Mouse (Mus musculus) midbrain, embryonic 10.5 days (tissue): ENCODE results near the gene Wipf1. TPM values are rescaled to one million over a fixed set of nuclear protein-coding genes. Genes with fewer than 3 reads are reported as not detected.

Source experiments
- DNase-seq: peaks from one replicate; pipeline ENCODE4 v3.0.0-alpha.2; 2017; ENCODE audit warnings: low spot score
- H3K27ac ChIP-seq: fragments of 300-500 bp; sonication (generic); replicated peaks from 2 replicates; pipeline ENCODE4 v1.5.1; 2016; ENCODE audit warnings: mild to moderate bottlenecking
- H3K27me3 ChIP-seq: fragments of 300-500 bp; sonication (generic); 2 replicates; pipeline ENCODE4 v1.6.1; 2016; ENCODE audit warnings: low read depth, mild to moderate bottlenecking; ENCODE audit not compliant: poor library complexity, severe bottlenecking
- H3K36me3 ChIP-seq: fragments of 300-500 bp; sonication (generic); 2 replicates; pipeline ENCODE4 v1.6.1; 2016; ENCODE audit warnings: mild to moderate bottlenecking, moderate library complexity
- H3K4me1 ChIP-seq: fragments of 300-500 bp; sonication (generic); 2 replicates; pipeline ENCODE4 v1.6.1; 2016
- H3K4me3 ChIP-seq: fragments of 300-500 bp; sonication (generic); 2 replicates; pipeline ENCODE4 v1.5.1; 2016; ENCODE audit warnings: mild to moderate bottlenecking, moderate library complexity
- H3K9me3 ChIP-seq: fragments of 300-500 bp; sonication (generic); replicated peaks from 2 replicates; pipeline ENCODE4 v1.6.1; 2016; ENCODE audit warnings: mild to moderate bottlenecking
- WGBS: fragments of 180-500 bp; shearing (Covaris S2); methylation state at CpG from one replicate; pipeline ENCODE4 v1.1.7; 2016; 5-methylcytosine and 5-hydroxymethylcytosine counted together
- polyA plus RNA-seq: library from polyadenylated mRNA; unstranded; fragments of >200 nt; fragmentation: Nextera tagmentation; extraction: Ambion mirVana; gene quantifications from 2 replicates; pipeline ENCODE4 v1.2.1, GENCODE M21; 2016

Gene Wipf1
- 7.4 and 7.6 TPM in 2 replicates for polyA plus RNA-seq

GRCm38 (mm10) chr2:73529356-73530330 lies at the start of gene Wipf1:
TSS of gene Wipf1 (minus strand) at chr2:73529734.
- Histone ChIP-seq H3K27ac (peak within 1 kb of the TSS; percentile 95), H3K27me3 (peaks cover 15% of the 10 kb centered on the region; the same call in 1 of the 2 replicates), H3K9me3 (no peaks in the 10 kb centered on the region), H3K4me3 (peak within 1 kb of the TSS; percentile 94), H3K4me1 (peaks cover 49% of the 10 kb centered on the region), H3K36me3 (no peaks in the 10 kb centered on the region)
- whole genome bisulfite sequencing: 1% methylated on average over 66 of the region's 66 CpGs
- DNase-seq: peak; percentile 84

- WGBS: 67% methylated on average over 5 of the region's 5 CpGs
- no peaks in the 10 kb centered on the region for H3K9me3 ChIP-seq
- no peaks in the 10 kb centered on the region for H3K36me3 ChIP-seq
- H3K4me1 ChIP-seq: no peaks in the 10 kb centered on the region
- no peak overlapping the region for H3K27ac ChIP-seq
- H3K4me3 ChIP-seq: no peak overlapping the region
- H3K27me3 ChIP-seq: no peaks in the 10 kb centered on the region
- no peak for DNase-seq
Observed at GRCm38 (mm10) chr2:73579168-73579567, 49.6 kb upstream of the Wipf1 start.

DNA sequence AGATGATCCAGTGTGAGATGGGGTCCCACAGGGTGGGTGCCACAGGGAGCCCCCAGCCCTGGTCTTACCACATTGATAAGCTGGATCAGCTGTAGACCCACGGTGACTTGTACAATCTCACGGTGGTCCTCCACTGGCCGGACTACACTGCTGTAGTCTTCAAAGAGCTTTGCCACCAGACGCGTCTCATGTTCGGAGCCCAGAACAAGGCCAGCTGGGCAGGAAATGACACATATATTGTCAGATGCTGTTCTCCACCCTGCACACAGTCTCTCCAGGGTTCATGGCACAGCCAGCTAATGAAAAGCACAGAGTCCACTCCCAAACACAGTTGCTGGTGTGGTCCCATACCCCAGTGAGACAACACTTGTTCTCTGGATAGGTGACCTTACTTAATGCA lies 44.9 kb upstream of the Wipf1 start:
- no peak for DNase-seq
- 87% methylated on average over 6 of the region's 6 CpGs for WGBS
- H3K4me1 ChIP-seq: peaks cover 8% of the 10 kb centered on the region; the same call in 1 of the 2 replicates
- no peak overlapping the region for H3K27ac ChIP-seq
- no peaks in the 10 kb centered on the region for H3K36me3 ChIP-seq
- H3K9me3 ChIP-seq: no peaks in the 10 kb centered on the region
- no peak overlapping the region for H3K4me3 ChIP-seq
- no peaks in the 10 kb centered on the region for H3K27me3 ChIP-seq

DNA sequence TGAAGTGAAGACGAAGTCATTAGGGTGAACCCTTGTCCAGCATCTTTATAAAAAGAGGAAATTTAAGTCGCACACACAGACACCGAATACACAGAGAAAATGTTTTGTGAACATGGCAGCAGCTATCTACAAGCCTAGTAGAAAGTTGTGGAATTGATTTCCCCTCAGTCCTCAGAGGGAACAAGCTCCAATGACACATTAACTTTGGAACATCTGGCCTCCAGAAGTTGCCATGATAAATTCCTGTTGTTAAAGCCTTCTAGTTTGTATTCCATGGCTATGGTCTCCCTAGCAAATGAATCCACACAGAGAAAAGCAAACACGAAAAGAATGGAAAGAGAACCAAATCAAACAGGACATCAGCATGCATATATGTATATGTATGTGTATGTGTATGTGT lies 44.0 kb upstream of the Wipf1 start:
- WGBS: 87% methylated on average over 4 of the region's 4 CpGs
- no peaks in the 10 kb centered on the region for H3K27me3 ChIP-seq
- no peak overlapping the region for H3K4me3 ChIP-seq
- no peak overlapping the region for H3K27ac ChIP-seq
- H3K9me3 ChIP-seq: no peaks in the 10 kb centered on the region
- DNase-seq: no peak
- H3K4me1 ChIP-seq: peaks cover 8% of the 10 kb centered on the region; the same call in 1 of the 2 replicates
- H3K36me3 ChIP-seq: no peaks in the 10 kb centered on the region

GRCm38 (mm10) chr2:73572539-73573372 lies 43.2 kb upstream of the Wipf1 start:
- Histone ChIP-seq H3K4me1 (peaks cover 8% of the 10 kb centered on the region; the same call in 1 of the 2 replicates), H3K4me3 (peak overlapping the region; percentile 49), H3K36me3 (no peaks in the 10 kb centered on the region), H3K27ac (peak overlapping the region; percentile 72), H3K9me3 (no peaks in the 10 kb centered on the region), H3K27me3 (no peaks in the 10 kb centered on the region)
- 41% methylated on average over 23 of the region's 23 CpGs for WGBS
- peak; percentile 85 for DNase-seq

- H3K4me3 ChIP-seq: no peak overlapping the region
- no peak for DNase-seq
- no peaks in the 10 kb centered on the region for H3K27me3 ChIP-seq
- no peaks in the 10 kb centered on the region for H3K36me3 ChIP-seq
- peaks cover 8% of the 10 kb centered on the region; the same call in 1 of the 2 replicates for H3K4me1 ChIP-seq
- no peaks in the 10 kb centered on the region for H3K9me3 ChIP-seq
- no peak overlapping the region for H3K27ac ChIP-seq
- 68% methylated on average over 6 of the region's 6 CpGs for WGBS
Observed at GRCm38 (mm10) chr2:73571901-73572300, 42.4 kb upstream of the Wipf1 start.

GRCm38 (mm10) chr2:73571304-73571703 lies 41.8 kb upstream of the Wipf1 start:
- no peaks in the 10 kb centered on the region for H3K36me3 ChIP-seq
- WGBS: 95% methylated on average over 9 of the region's 9 CpGs
- H3K4me3 ChIP-seq: no peak overlapping the region
- H3K9me3 ChIP-seq: no peaks in the 10 kb centered on the region
- peaks cover 12% of the 10 kb centered on the region for H3K4me1 ChIP-seq
- no peak for DNase-seq
- H3K27me3 ChIP-seq: no peaks in the 10 kb centered on the region
- no peak overlapping the region for H3K27ac ChIP-seq

- Histone ChIP-seq H3K4me1 (peaks cover 10% of the 10 kb centered on the region), H3K4me3 (peak overlapping the region; percentile 28; the same call in 1 of the 2 replicates), H3K27ac (no peak overlapping the region), H3K36me3 (no peaks in the 10 kb centered on the region), H3K9me3 (no peaks in the 10 kb centered on the region), H3K27me3 (no peaks in the 10 kb centered on the region)
- WGBS: 26% methylated on average over 8 of the region's 8 CpGs
- DNase-seq: peak; percentile 39
Observed at GRCm38 (mm10) chr2:73566989-73567605, 37.6 kb upstream of the Wipf1 start.

GRCm38 (mm10) chr2:73566162-73566561 lies 36.6 kb upstream of the Wipf1 start:
- WGBS: 19% methylated on average over 7 of the region's 7 CpGs
- peaks cover 19% of the 10 kb centered on the region for H3K4me1 ChIP-seq
- H3K27ac ChIP-seq: no peak overlapping the region
- H3K36me3 ChIP-seq: no peaks in the 10 kb centered on the region
- no peak overlapping the region for H3K4me3 ChIP-seq
- DNase-seq: peak; percentile 51
- H3K27me3 ChIP-seq: 0 out of 2 replicates have a peak, but pooled peaks cover 4% of the 10 kb centered on the region
- no peaks in the 10 kb centered on the region for H3K9me3 ChIP-seq

GRCm38 (mm10) chr2:73563690-73564089 lies 34.2 kb upstream of the Wipf1 start:
- Histone ChIP-seq H3K4me1 (peaks cover 27% of the 10 kb centered on the region), H3K27me3 (peaks cover 16% of the 10 kb centered on the region; the same call in 1 of the 2 replicates), H3K36me3 (no peaks in the 10 kb centered on the region), H3K27ac (no peak overlapping the region), H3K9me3 (no peaks in the 10 kb centered on the region), H3K4me3 (no peak overlapping the region)
- DNase-seq: no peak
- WGBS: 76% methylated on average over 7 of the region's 7 CpGs

- Histone ChIP-seq H3K9me3 (no peaks in the 10 kb centered on the region), H3K27ac (no peak overlapping the region), H3K27me3 (peaks cover 16% of the 10 kb centered on the region; the same call in 1 of the 2 replicates), H3K36me3 (no peaks in the 10 kb centered on the region), H3K4me1 (peaks cover 27% of the 10 kb centered on the region), H3K4me3 (no peak overlapping the region)
- no peak for DNase-seq
- 91% methylated on average over 9 of the region's 9 CpGs for WGBS
Observed at GRCm38 (mm10) chr2:73562656-73563055, 33.1 kb upstream of the Wipf1 start.

DNA sequence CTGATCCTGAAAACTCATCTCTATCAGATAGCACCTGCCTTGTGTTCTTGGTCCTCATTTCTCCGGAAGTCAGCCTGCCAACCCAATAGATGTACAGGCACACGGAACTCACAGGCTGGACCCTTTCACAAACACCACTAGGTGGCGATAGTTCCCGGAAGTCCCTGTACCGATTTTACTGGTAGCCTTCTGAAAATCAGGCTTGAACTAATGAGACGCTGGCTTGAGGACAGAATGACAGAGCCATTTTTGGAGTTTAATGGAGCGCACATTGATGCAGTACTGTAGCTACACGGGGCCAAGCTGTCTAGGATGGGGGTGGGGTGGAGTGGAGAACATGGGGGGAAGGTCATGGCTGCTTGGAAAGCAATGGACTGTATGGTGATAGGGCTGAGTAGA lies 32.1 kb upstream of the Wipf1 start:
- peak overlapping the region; percentile 57 for H3K27ac ChIP-seq
- 6% methylated on average over 8 of the region's 8 CpGs for WGBS
- H3K9me3 ChIP-seq: no peaks in the 10 kb centered on the region
- peaks cover 27% of the 10 kb centered on the region for H3K4me1 ChIP-seq
- no peaks in the 10 kb centered on the region for H3K36me3 ChIP-seq
- H3K27me3 ChIP-seq: peaks cover 16% of the 10 kb centered on the region; the same call in 1 of the 2 replicates
- peak; percentile 70 for DNase-seq
- peak overlapping the region; percentile 60 for H3K4me3 ChIP-seq
